Mouse (Mus musculus): ENCODE measurements at regions not wholly inside any gene's neighbourhood (a gene's known extent, or its start where the extent isn't known, plus 50 kb on each side); places are given as distances from the start of the nearest gene placed in this dataset.
A peak's percentile ranks its signal among the peaks of the same experiment; 100 is the strongest.

GRCm38 (mm10) chr10:99320797-99321196 is 57.8 kb downstream of the Dusp6 start:
- no peak for TF ChIP-seq GATA4 (IDR thresholded peaks at IDR 0.05; ENCODE audit: insufficient replicate concordance, low read length)

- TF ChIP-seq GATA4 (IDR thresholded peaks at IDR 0.05; ENCODE audit: insufficient replicate concordance, low read length), result no peak
Observed at GRCm38 (mm10) chr10:99323358-99323757, 60.3 kb downstream of the Dusp6 start.

- peak; percentile 98 for TF ChIP-seq GATA4 (IDR thresholded peaks at IDR 0.05; ENCODE audit: insufficient replicate concordance, low read length)
Observed at GRCm38 (mm10) chr10:99327501-99327900, 64.5 kb downstream of the Dusp6 start.

- no peak for TF ChIP-seq GATA4 (IDR thresholded peaks at IDR 0.05; ENCODE audit: insufficient replicate concordance, low read length)
Observed at GRCm38 (mm10) chr10:99328568-99328967, 65.5 kb downstream of the Dusp6 start.

GRCm38 (mm10) chr10:99329469-99329868 is 66.4 kb downstream of the Dusp6 start:
- no peak for TF ChIP-seq GATA4 (IDR thresholded peaks at IDR 0.05; ENCODE audit: insufficient replicate concordance, low read length)

- TF ChIP-seq GATA4 (IDR thresholded peaks at IDR 0.05; ENCODE audit: insufficient replicate concordance, low read length), result no peak
Observed at GRCm38 (mm10) chr10:99330519-99330918, 67.5 kb downstream of the Dusp6 start.

- TF ChIP-seq GATA4 (IDR thresholded peaks at IDR 0.05; ENCODE audit: insufficient replicate concordance, low read length), result no peak
Observed at GRCm38 (mm10) chr10:99331876-99332275, 68.8 kb downstream of the Dusp6 start.

GRCm38 (mm10) chr10:99333831-99334230 is 70.8 kb downstream of the Dusp6 start:
- TF ChIP-seq GATA4 (IDR thresholded peaks at IDR 0.05; ENCODE audit: insufficient replicate concordance, low read length), result no peak

- no peak for TF ChIP-seq GATA4 (IDR thresholded peaks at IDR 0.05; ENCODE audit: insufficient replicate concordance, low read length)
Observed at GRCm38 (mm10) chr10:99336091-99336490, 73.1 kb downstream of the Dusp6 start.

- no peak for TF ChIP-seq GATA4 (IDR thresholded peaks at IDR 0.05; ENCODE audit: insufficient replicate concordance, low read length)
Observed at GRCm38 (mm10) chr10:99349125-99349716, 86.2 kb downstream of the Dusp6 start.

GRCm38 (mm10) chr10:99353541-99354292 is 90.7 kb downstream of the Dusp6 start:
- TF ChIP-seq GATA4 (IDR thresholded peaks at IDR 0.05; ENCODE audit: insufficient replicate concordance, low read length), result no peak

GRCm38 (mm10) chr10:99354352-99354751 is 91.3 kb downstream of the Dusp6 start:
- TF ChIP-seq GATA4 (IDR thresholded peaks at IDR 0.05; ENCODE audit: insufficient replicate concordance, low read length), result no peak

- no peak for TF ChIP-seq GATA4 (IDR thresholded peaks at IDR 0.05; ENCODE audit: insufficient replicate concordance, low read length)
Observed at GRCm38 (mm10) chr10:99355303-99355702, 92.3 kb downstream of the Dusp6 start.

- TF ChIP-seq GATA4 (IDR thresholded peaks at IDR 0.05; ENCODE audit: insufficient replicate concordance, low read length), result no peak
Observed at GRCm38 (mm10) chr10:99356221-99356620, 93.2 kb downstream of the Dusp6 start.

- TF ChIP-seq GATA4 (IDR thresholded peaks at IDR 0.05; ENCODE audit: insufficient replicate concordance, low read length), result no peak
Observed at GRCm38 (mm10) chr10:99356883-99357282, 93.9 kb downstream of the Dusp6 start.

- peak; percentile 94 for TF ChIP-seq GATA4 (IDR thresholded peaks at IDR 0.05; ENCODE audit: insufficient replicate concordance, low read length)
Observed at GRCm38 (mm10) chr10:99357347-99357746, 94.3 kb downstream of the Dusp6 start.

GRCm38 (mm10) chr10:99358256-99358655 is 95.2 kb downstream of the Dusp6 start:
- no peak for TF ChIP-seq GATA4 (IDR thresholded peaks at IDR 0.05; ENCODE audit: insufficient replicate concordance, low read length)
